Mouse (Mus musculus) E14TG2a.4 (cell line): ENCODE data around the gene Jam3.

Source experiments
- CTCF ChIP-seq: conservative IDR thresholded peaks from 2 replicates; pipeline ENCODE4 v1.5.1; 2014; ENCODE audit warnings: low read length
- NANOG ChIP-seq: IDR thresholded peaks from 2 replicates; pipeline ENCODE4 v1.6.1; 2014; ENCODE audit warnings: borderline replicate concordance, low read length, mixed read lengths
- POU5F1 ChIP-seq: IDR thresholded peaks from 2 replicates; pipeline ENCODE4 v1.6.1; 2014; ENCODE audit warnings: low read length, borderline replicate concordance

- no peak for TF ChIP-seq CTCF
- TF ChIP-seq POU5F1 = no peak
- no peak for TF ChIP-seq NANOG
Measured at GRCm38 (mm10) chr9:27070895-27071294, 84.3 kb downstream of the Jam3 start.
